Mouse (Mus musculus): ENCODE measurements around the gene Ubash3b.

Ubash3b gene

GRCm38 (mm10) chr9:41136273-41136672 is 25.2 kb downstream of the Ubash3b start:
- DNase-seq (ENCODE audit: low read depth) = no peak

GRCm38 (mm10) chr9:41134907-41135306 is 26.6 kb downstream of the Ubash3b start:
- no peak for DNase-seq (ENCODE audit: low read depth)

GRCm38 (mm10) chr9:41130563-41130962 is 30.9 kb downstream of the Ubash3b start:
- DNase-seq (ENCODE audit: low read depth) = no peak

GRCm38 (mm10) chr9:41129802-41130480 is 31.6 kb downstream of the Ubash3b start:
- no peak for DNase-seq (ENCODE audit: low read depth)

GRCm38 (mm10) chr9:41129273-41129672 is 32.2 kb downstream of the Ubash3b start:
- no peak for DNase-seq (ENCODE audit: low read depth)

- no peak for DNase-seq (ENCODE audit: low read depth)
Measured at GRCm38 (mm10) chr9:41126723-41127122, 34.8 kb downstream of the Ubash3b start.

- no peak for DNase-seq (ENCODE audit: low read depth)
Measured at GRCm38 (mm10) chr9:41124305-41124704, 37.2 kb downstream of the Ubash3b start.

- DNase-seq (ENCODE audit: low read depth) = no peak
Measured at GRCm38 (mm10) chr9:41122390-41123110, 38.9 kb downstream of the Ubash3b start.

GRCm38 (mm10) chr9:41121701-41122354 is 39.7 kb downstream of the Ubash3b start:
- no peak for DNase-seq (ENCODE audit: low read depth)

GRCm38 (mm10) chr9:41119958-41120357 is 41.5 kb downstream of the Ubash3b start:
- DNase-seq (ENCODE audit: low read depth) = no peak

GRCm38 (mm10) chr9:41118065-41118464 is 43.4 kb downstream of the Ubash3b start:
- no peak for DNase-seq (ENCODE audit: low read depth)

GRCm38 (mm10) chr9:41116126-41116525 is 45.4 kb downstream of the Ubash3b start:
- no peak for DNase-seq (ENCODE audit: low read depth)

- DNase-seq (ENCODE audit: low read depth) = no peak
Measured at GRCm38 (mm10) chr9:41114367-41114766, 47.1 kb downstream of the Ubash3b start.

- DNase-seq (ENCODE audit: low read depth) = no peak
Measured at GRCm38 (mm10) chr9:41109749-41110148, 51.7 kb downstream of the Ubash3b start.

GRCm38 (mm10) chr9:41108324-41109180 is 52.9 kb downstream of the Ubash3b start:
- no peak for DNase-seq (ENCODE audit: low read depth)

GRCm38 (mm10) chr9:41105201-41105643 is 56.3 kb downstream of the Ubash3b start:
- peak; percentile 45 for DNase-seq (ENCODE audit: low read depth)

- DNase-seq (ENCODE audit: low read depth) = no peak
Measured at GRCm38 (mm10) chr9:41103722-41104121, 57.8 kb downstream of the Ubash3b start.

GRCm38 (mm10) chr9:41102613-41103012 is 58.9 kb downstream of the Ubash3b start:
- DNase-seq (ENCODE audit: low read depth) = no peak

- no peak for DNase-seq (ENCODE audit: low read depth)
Measured at GRCm38 (mm10) chr9:41099897-41100296, 61.6 kb downstream of the Ubash3b start.

- no peak for DNase-seq (ENCODE audit: low read depth)
Measured at GRCm38 (mm10) chr9:41099067-41099466, 62.4 kb downstream of the Ubash3b start.

GRCm38 (mm10) chr9:41098065-41098464 is 63.4 kb downstream of the Ubash3b start:
- no peak for DNase-seq (ENCODE audit: low read depth)

GRCm38 (mm10) chr9:41091993-41092392 is 69.5 kb downstream of the Ubash3b start:
- no peak for DNase-seq (ENCODE audit: low read depth)
